Mouse (Mus musculus) MEL (cell line): Measurements from ENCODE around the gene Hebp1. TPM values are rescaled to one million over a fixed set of nuclear protein-coding genes. Genes with fewer than 3 reads are reported as not detected.

Experiments used
- DNase-seq: peaks from one replicate; pipeline ENCODE4 v3.0.0; 2011; ENCODE audit warnings: low read depth, low spot score
- H3K27ac ChIP-seq: 2 replicates; pipeline ENCODE4 v1.5.1; 2012; ENCODE audit warnings: low read depth, mild to moderate bottlenecking, control low read depth, low read length, moderate library complexity; ENCODE audit not compliant: control insufficient read depth
- H3K27me3 ChIP-seq, 2 experiments: fragments of 150-350 bp in 1 of 2; sonication (generic) in 1 of 2; 2 replicates each; pipeline ENCODE4 v1.6.1; 2012; ENCODE audit warnings: low read length in 2 of 2, mild to moderate bottlenecking in 2 of 2, improper control_type of control experiment in 1 of 2, moderate library complexity in 1 of 2; ENCODE audit not compliant: insufficient read depth in 2 of 2, control insufficient read depth in 1 of 2
- H3K36me3 ChIP-seq, 2 experiments: 2 replicates each; pipeline ENCODE4 v1.6.1; 2012 to 2014; ENCODE audit warnings: low read length in 2 of 2, improper control_type of control experiment in 1 of 2, inconsistent platforms in 1 of 2, mild to moderate bottlenecking in 1 of 2; ENCODE audit not compliant: insufficient read depth in 2 of 2, control insufficient read depth in 1 of 2
- H3K4me1 ChIP-seq, 2 experiments: fragments of 150-350 bp in 1 of 2; sonication (generic) in 1 of 2; 2 replicates each; pipeline ENCODE4 v1.6.1; 2012; ENCODE audit warnings: low read length in 2 of 2, improper control_type of control experiment in 1 of 2, mild to moderate bottlenecking in 1 of 2; ENCODE audit not compliant: insufficient read depth in 2 of 2, control insufficient read depth in 1 of 2
- H3K4me3 ChIP-seq, 2 experiments: fragments of 150-350 bp in 1 of 2; sonication (generic) in 1 of 2; 2 replicates each; pipeline ENCODE4 v1.5.1; 2012; ENCODE audit warnings: low read depth in 2 of 2, low read length in 2 of 2, mild to moderate bottlenecking in 2 of 2, moderate library complexity in 2 of 2, control low read depth in 1 of 2, improper control_type of control experiment in 1 of 2; ENCODE audit not compliant: control insufficient read depth in 1 of 2, insufficient read depth in 1 of 2
- H3K79me2 ChIP-seq: 2 replicates; pipeline ENCODE4 v1.6.1; 2012; ENCODE audit warnings: mild to moderate bottlenecking, low read length, moderate library complexity; ENCODE audit not compliant: control insufficient read depth, poor library complexity, insufficient read depth
- H3K9ac ChIP-seq: 2 replicates; pipeline ENCODE4 v1.6.1; 2012; ENCODE audit warnings: low read depth, mild to moderate bottlenecking, control low read depth, low read length, moderate library complexity; ENCODE audit not compliant: control insufficient read depth, poor library complexity, severe bottlenecking
- H3K9me3 ChIP-seq: fragments of 150-350 bp; sonication (generic); replicated peaks from 2 replicates; pipeline ENCODE4 v1.6.1; 2012; ENCODE audit warnings: mild to moderate bottlenecking, low read length, improper control_type of control experiment, moderate library complexity; ENCODE audit not compliant: insufficient read depth
- CTCF ChIP-seq, 3 experiments: IDR thresholded peaks in 2 of 3; conservative IDR thresholded peaks in 1 of 3; 2 replicates each; pipeline ENCODE4 v1.5.1; 2011 to 2012; ENCODE audit warnings: low read length in 3 of 3, low read depth in 2 of 3, mild to moderate bottlenecking in 2 of 3, improper control_type of control experiment in 1 of 3, inconsistent platforms in 1 of 3, mixed read lengths in 1 of 3, moderate library complexity in 1 of 3; ENCODE audit not compliant: control insufficient read depth in 1 of 3, insufficient read depth in 1 of 3, poor library complexity in 1 of 3, severe bottlenecking in 1 of 3
- ELF1 ChIP-seq: IDR thresholded peaks from 2 replicates; pipeline ENCODE4 v1.6.1; 2014; ENCODE audit warnings: low read depth, mild to moderate bottlenecking, inconsistent platforms, low read length, improper control_type of control experiment, moderate library complexity
- MAFK ChIP-seq: IDR thresholded peaks from 2 replicates; pipeline ENCODE4 v1.6.1; 2011; ENCODE audit warnings: low read depth, mild to moderate bottlenecking, low read length, improper control_type of control experiment, borderline replicate concordance
- MAX ChIP-seq: IDR thresholded peaks from 2 replicates; pipeline ENCODE4 v1.6.1; 2011; ENCODE audit warnings: low read length, improper control_type of control experiment
- MYC ChIP-seq: IDR thresholded peaks from 2 replicates; pipeline ENCODE4 v1.6.1; 2011; ENCODE audit warnings: low read depth, mild to moderate bottlenecking, low read length, improper control_type of control experiment, moderate library complexity
- POLR2A ChIP-seq, 2 experiments: IDR thresholded peaks; 2 replicates each; pipeline ENCODE4 v1.6.1; 2011 to 2012; ENCODE audit warnings: low read length in 2 of 2, mild to moderate bottlenecking in 2 of 2, control low read depth in 1 of 2, improper control_type of control experiment in 1 of 2, low read depth in 1 of 2, moderate library complexity in 1 of 2; ENCODE audit not compliant: control insufficient read depth in 1 of 2, insufficient read depth in 1 of 2, poor library complexity in 1 of 2
- POLR2AphosphoS5 ChIP-seq: IDR thresholded peaks from 2 replicates; pipeline ENCODE4 v1.6.1; 2012; ENCODE audit warnings: low read depth, borderline replicate concordance, mild to moderate bottlenecking, inconsistent platforms, low read length, moderate library complexity, mixed read lengths
- RCOR1 ChIP-seq: IDR thresholded peaks from 2 replicates; pipeline ENCODE4 v1.6.1; 2012; ENCODE audit warnings: low read depth, mild to moderate bottlenecking, inconsistent platforms, low read length, improper control_type of control experiment
- SIN3A ChIP-seq: IDR thresholded peaks from 2 replicates; pipeline ENCODE4 v1.6.1; 2012; ENCODE audit warnings: low read length, improper control_type of control experiment, inconsistent platforms
- TAL1 ChIP-seq: IDR thresholded peaks from 2 replicates; pipeline ENCODE4 v1.6.1; 2012; ENCODE audit warnings: mild to moderate bottlenecking, inconsistent platforms, low read length, moderate library complexity, mixed read lengths
- TBP ChIP-seq: IDR thresholded peaks from 2 replicates; pipeline ENCODE4 v1.8.0; 2011; ENCODE audit warnings: low read depth, low read length, improper control_type of control experiment
- TCF12 ChIP-seq: IDR thresholded peaks from 2 replicates; pipeline ENCODE4 v1.6.1; 2014; ENCODE audit warnings: low read depth, mild to moderate bottlenecking, inconsistent platforms, low read length, improper control_type of control experiment, moderate library complexity
- ZKSCAN1 ChIP-seq: IDR thresholded peaks from 2 replicates; pipeline ENCODE4 v1.6.1; 2012; ENCODE audit warnings: low read depth, mild to moderate bottlenecking, inconsistent platforms, low read length, improper control_type of control experiment, moderate library complexity
- polyA plus RNA-seq, 2 experiments: library from polyadenylated mRNA; stranded (reverse) in 1 of 2; unstranded in 1 of 2; fragments of >175 nt in 1 of 2; fragments of >200 nt in 1 of 2; gene quantifications; 2 replicates each; pipeline versions ENCODE4 v1.2.1 to v1.2.4; 2012; ENCODE audit warnings: low replicate concordance in 2 of 2, low read depth in 1 of 2; ENCODE audit not compliant: insufficient read length in 2 of 2, insufficient read depth in 1 of 2, missing spikeins in 1 of 2
- total RNA-seq: library from RNA; depleted of rRNA; stranded (reverse); fragments of 300-350 nt; gene quantifications from 2 replicates; pipeline ENCODE4 v1.2.3, GENCODE M21; 2012

Hebp1 gene
- total and polyA plus RNA-seq, 3 experiments, result 16.7 to 25.1 TPM; not detected in 1

DNA sequence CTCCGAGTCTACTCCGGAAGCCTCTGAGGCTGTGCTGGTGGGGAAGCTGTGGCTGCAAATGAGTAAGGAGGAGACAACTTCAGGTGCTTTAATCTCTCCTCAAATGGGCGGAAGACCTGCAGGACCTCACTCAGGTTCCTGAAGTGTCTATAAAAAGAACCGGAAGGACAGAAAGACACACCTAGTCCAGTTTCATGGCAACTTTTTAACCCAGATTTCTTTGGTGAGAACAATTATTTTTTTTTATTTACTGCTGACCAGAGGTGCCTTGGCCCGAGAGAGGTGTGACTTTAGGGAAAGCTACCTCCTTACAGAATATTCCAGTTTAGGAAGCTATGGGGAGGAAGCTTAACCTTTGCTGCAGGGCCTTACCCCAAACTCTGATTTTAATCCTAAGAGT is 79.6 kb downstream of the Hebp1 start, which contains the start of gene Gprc5d (continued):
- no peak for TF ChIP-seq POLR2AphosphoS5

DNA sequence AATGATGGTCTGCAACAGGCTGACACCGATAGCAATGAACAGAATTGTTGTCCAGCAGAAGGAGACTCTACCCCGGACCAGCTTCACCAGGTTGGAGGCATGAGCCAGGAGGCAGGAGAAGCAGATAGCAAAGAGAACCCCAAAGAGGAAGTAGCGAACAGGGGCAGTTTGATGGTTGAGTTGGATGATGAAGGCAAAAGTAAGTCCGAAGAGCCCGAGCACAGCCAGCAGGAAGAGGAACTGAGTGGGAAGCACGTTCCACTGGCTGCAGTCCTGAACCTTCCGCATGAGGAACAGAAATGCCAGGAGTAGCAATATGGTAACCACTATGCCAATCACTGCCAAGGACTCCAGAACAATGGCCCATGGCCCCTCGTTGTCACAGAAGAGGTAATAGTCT is 81.3 kb downstream of the Hebp1 start:
- no peak overlapping the region for H3K9ac ChIP-seq
- H3K36me3 ChIP-seq, result no peaks in the 10 kb centered on the region
- no peak overlapping the region for H3K27ac ChIP-seq
- H3K9me3 ChIP-seq, result no peaks in the 10 kb centered on the region
- no peaks in the 10 kb centered on the region for H3K79me2 ChIP-seq
- H3K4me1 ChIP-seq, result no peaks in the 10 kb centered on the region
- TF ChIP-seq CTCF (IDR thresholded peaks at IDR 0.05 in 2 of 3, conservative IDR thresholded peaks at IDR 0.05 in 1 of 3; ENCODE audit: control insufficient read depth in 1 of 3, insufficient read depth in 1 of 3, low read depth in 2 of 3, low read length in 3 of 3, poor library complexity in 1 of 3, severe bottlenecking in 1 of 3) (no peak), SIN3A (no peak), MYC (no peak), RCOR1 (no peak), TCF12 (no peak), TAL1 (no peak), POLR2A (IDR thresholded peaks at IDR 0.05; ENCODE audit: control insufficient read depth in 1 of 2, insufficient read depth in 1 of 2, low read depth in 1 of 2, low read length in 2 of 2, poor library complexity in 1 of 2) (no peak), ZKSCAN1 (no peak), ELF1 (no peak), TBP (no peak)
- TF ChIP-seq, all 39 proteins: peak for 0
- Histone ChIP-seq H3K4me3 (no peak overlapping the region), H3K27me3 (no peaks in the 10 kb centered on the region)
- no peak for DNase-seq

DNA sequence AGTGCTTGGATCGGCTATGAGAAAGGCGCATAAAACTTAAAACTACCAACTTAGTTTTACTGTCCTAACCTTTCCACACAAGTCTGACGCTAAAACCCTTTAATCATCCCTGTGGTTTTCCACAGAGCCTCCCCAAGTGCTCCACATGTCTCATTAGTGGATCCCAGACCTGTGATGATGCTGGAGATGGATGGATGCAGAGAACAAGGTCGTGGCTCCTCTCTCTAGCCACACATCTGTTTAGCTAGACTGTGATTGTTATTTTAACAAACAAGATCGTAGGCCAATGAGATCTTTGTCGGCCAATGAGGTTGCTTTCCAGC is 84.7 kb downstream of the Hebp1 start:
- H3K27me3 ChIP-seq, result no peaks in the 10 kb centered on the region; a peak in 1 of 4 replicates
- H3K4me1 ChIP-seq, result no peaks in the 10 kb centered on the region
- H3K4me3 ChIP-seq, result no peak overlapping the region
- no peaks in the 10 kb centered on the region for H3K9me3 ChIP-seq
- TF ChIP-seq RCOR1 (no peak), MAX (no peak), ZKSCAN1 (no peak), TBP (no peak), MAFK (no peak)
- H3K27ac ChIP-seq, result no peak overlapping the region
- no peaks in the 10 kb centered on the region for H3K79me2 ChIP-seq
- no peak overlapping the region for H3K9ac ChIP-seq
- H3K36me3 ChIP-seq, result no peaks in the 10 kb centered on the region
- DNase-seq, result no peak
